Mouse (Mus musculus): ENCODE data around the gene Ugt1a10. TPM values are rescaled to one million over a fixed set of nuclear protein-coding genes. Genes with fewer than 3 reads are reported as not detected.

Gene Ugt1a10
- polyA plus RNA-seq, 1 experiment from 2014 or later = not detected

- ATAC-seq (ENCODE audit: insufficient read depth) (no peak), DNase-seq (no peak)
- Histone ChIP-seq H3K4me3 (ENCODE audit: low read depth, low read length) (no peak overlapping the region), H3K9me3 (ENCODE audit: low read depth, low read length) (peaks cover 94% of the 10 kb centered on the region), H3K4me1 (ENCODE audit: insufficient read depth) (no peaks in the 10 kb centered on the region), H3K9ac (no peak overlapping the region), H3K36me3 (ENCODE audit: insufficient read depth) (no peaks in the 10 kb centered on the region), H3K27ac (ENCODE audit: low read depth) (no peak overlapping the region), H3K4me2 (no peak overlapping the region), H3K27me3 (ENCODE audit: insufficient read depth, low read length) (no peaks in the 10 kb centered on the region)
- 45% methylated on average over 6 of the region's 6 CpGs for WGBS
- TF ChIP-seq CTCF (IDR thresholded peaks at IDR 0.05; ENCODE audit: low read depth) = no peak
Observed at GRCm38 (mm10) chr1:88246386-88246785, 191.2 kb downstream of the Ugt1a10 start.

- Histone ChIP-seq H3K36me3 (ENCODE audit: insufficient read depth) (no peaks in the 10 kb centered on the region), H3K9ac (no peak overlapping the region), H3K4me3 (ENCODE audit: low read depth, low read length) (no peak overlapping the region), H3K27me3 (ENCODE audit: insufficient read depth, low read length) (no peaks in the 10 kb centered on the region), H3K9me3 (ENCODE audit: low read depth, low read length) (peaks cover 89% of the 10 kb centered on the region), H3K4me1 (ENCODE audit: insufficient read depth) (no peaks in the 10 kb centered on the region), H3K4me2 (no peak overlapping the region), H3K27ac (ENCODE audit: low read depth) (no peak overlapping the region)
- ATAC-seq (ENCODE audit: insufficient read depth) (no peak), DNase-seq (no peak)
- no peak for TF ChIP-seq CTCF (IDR thresholded peaks at IDR 0.05; ENCODE audit: low read depth)
- 42% methylated on average over 2 of the region's 2 CpGs for WGBS
Observed at GRCm38 (mm10) chr1:88247660-88248059, 192.5 kb downstream of the Ugt1a10 start.

- DNase-seq (no peak), ATAC-seq (ENCODE audit: insufficient read depth) (no peak)
- Histone ChIP-seq H3K4me3 (ENCODE audit: low read depth, low read length) (no peak overlapping the region), H3K4me2 (no peak overlapping the region), H3K27ac (ENCODE audit: low read depth) (no peak overlapping the region), H3K36me3 (ENCODE audit: insufficient read depth) (no peaks in the 10 kb centered on the region), H3K9me3 (ENCODE audit: low read depth, low read length) (peaks cover 82% of the 10 kb centered on the region), H3K27me3 (ENCODE audit: insufficient read depth, low read length) (no peaks in the 10 kb centered on the region), H3K4me1 (ENCODE audit: insufficient read depth) (no peaks in the 10 kb centered on the region), H3K9ac (no peak overlapping the region)
- TF ChIP-seq CTCF (IDR thresholded peaks at IDR 0.05; ENCODE audit: low read depth) = no peak
- WGBS = 64% methylated on average over 4 of the region's 4 CpGs
Observed at GRCm38 (mm10) chr1:88248658-88249057, 193.5 kb downstream of the Ugt1a10 start.

GRCm38 (mm10) chr1:88249596-88249995 lies 194.4 kb downstream of the Ugt1a10 start:
- H3K27me3 ChIP-seq (ENCODE audit: insufficient read depth, low read length) = no peaks in the 10 kb centered on the region
- TF ChIP-seq CTCF (IDR thresholded peaks at IDR 0.05; ENCODE audit: low read depth) = no peak

GRCm38 (mm10) chr1:88250023-88250422 lies 194.8 kb downstream of the Ugt1a10 start:
- ATAC-seq (ENCODE audit: insufficient read depth) = no peak
- 76% methylated on average over 5 of the region's 5 CpGs for WGBS
- TF ChIP-seq CTCF (IDR thresholded peaks at IDR 0.05; ENCODE audit: low read depth) = no peak

More at GRCm38 (mm10) chr1:88249596-88249995, 194.4 kb downstream of the Ugt1a10 start:
- Histone ChIP-seq H3K4me1 (ENCODE audit: insufficient read depth) (no peaks in the 10 kb centered on the region), H3K4me2 (no peak overlapping the region), H3K9ac (no peak overlapping the region), H3K27ac (ENCODE audit: low read depth) (no peak overlapping the region), H3K36me3 (ENCODE audit: insufficient read depth) (no peaks in the 10 kb centered on the region), H3K4me3 (ENCODE audit: low read depth, low read length) (no peak overlapping the region), H3K9me3 (ENCODE audit: low read depth, low read length) (peaks cover 76% of the 10 kb centered on the region)
- ATAC-seq (ENCODE audit: insufficient read depth) (no peak), DNase-seq (no peak)
- WGBS = 73% methylated on average over 7 of the region's 7 CpGs

GRCm38 (mm10) chr1:88253106-88253505 lies 197.9 kb downstream of the Ugt1a10 start:
- Histone ChIP-seq H3K9me3 (ENCODE audit: low read depth, low read length) (peaks cover 69% of the 10 kb centered on the region), H3K4me2 (no peak overlapping the region), H3K9ac (no peak overlapping the region), H3K4me1 (ENCODE audit: insufficient read depth) (no peaks in the 10 kb centered on the region), H3K4me3 (ENCODE audit: low read depth, low read length) (no peak overlapping the region), H3K27ac (ENCODE audit: low read depth) (no peak overlapping the region), H3K36me3 (ENCODE audit: insufficient read depth) (no peaks in the 10 kb centered on the region), H3K27me3 (ENCODE audit: insufficient read depth, low read length) (no peaks in the 10 kb centered on the region)
- TF ChIP-seq CTCF (IDR thresholded peaks at IDR 0.05; ENCODE audit: low read depth) = no peak
- ATAC-seq (ENCODE audit: insufficient read depth) (no peak), DNase-seq (no peak)
- WGBS = 72% methylated on average over 8 of the region's 8 CpGs

More at GRCm38 (mm10) chr1:88250023-88250422, 194.8 kb downstream of the Ugt1a10 start:
- no peak overlapping the region for H3K27ac ChIP-seq (ENCODE audit: low read depth)
- no peak overlapping the region for H3K4me3 ChIP-seq (ENCODE audit: low read depth, low read length)
- H3K36me3 ChIP-seq (ENCODE audit: insufficient read depth) = no peaks in the 10 kb centered on the region
- DNase-seq = no peak
- H3K9ac ChIP-seq = no peak overlapping the region
- H3K27me3 ChIP-seq (ENCODE audit: insufficient read depth, low read length) = no peaks in the 10 kb centered on the region
- H3K9me3 ChIP-seq (ENCODE audit: low read depth, low read length) = peaks cover 76% of the 10 kb centered on the region
- H3K4me2 ChIP-seq = no peak overlapping the region
- H3K4me1 ChIP-seq (ENCODE audit: insufficient read depth) = no peaks in the 10 kb centered on the region

- Histone ChIP-seq H3K9me3 (ENCODE audit: low read depth, low read length) (peaks cover 66% of the 10 kb centered on the region), H3K4me1 (ENCODE audit: insufficient read depth) (no peaks in the 10 kb centered on the region), H3K4me2 (no peak overlapping the region), H3K9ac (no peak overlapping the region), H3K36me3 (ENCODE audit: insufficient read depth) (no peaks in the 10 kb centered on the region), H3K4me3 (ENCODE audit: low read depth, low read length) (no peak overlapping the region), H3K27me3 (ENCODE audit: insufficient read depth, low read length) (no peaks in the 10 kb centered on the region), H3K27ac (ENCODE audit: low read depth) (no peak overlapping the region)
- 68% methylated on average over 6 of the region's 6 CpGs for WGBS
- TF ChIP-seq CTCF (IDR thresholded peaks at IDR 0.05; ENCODE audit: low read depth) = no peak
- DNase-seq = peak; percentile 27
- no peak for ATAC-seq (ENCODE audit: insufficient read depth)
Observed at GRCm38 (mm10) chr1:88253540-88253939, 198.4 kb downstream of the Ugt1a10 start.

All from lung, embryonic 14.5 days (tissue).